Mouse (Mus musculus): ENCODE measurements around the gene Sdk2. TPM values are rescaled to one million over a fixed set of nuclear protein-coding genes. Genes with fewer than 3 reads are reported as not detected.

Gene Sdk2
- total and polyA plus RNA-seq, 3 experiments, result 0.13 TPM; not detected in 2

DNA sequence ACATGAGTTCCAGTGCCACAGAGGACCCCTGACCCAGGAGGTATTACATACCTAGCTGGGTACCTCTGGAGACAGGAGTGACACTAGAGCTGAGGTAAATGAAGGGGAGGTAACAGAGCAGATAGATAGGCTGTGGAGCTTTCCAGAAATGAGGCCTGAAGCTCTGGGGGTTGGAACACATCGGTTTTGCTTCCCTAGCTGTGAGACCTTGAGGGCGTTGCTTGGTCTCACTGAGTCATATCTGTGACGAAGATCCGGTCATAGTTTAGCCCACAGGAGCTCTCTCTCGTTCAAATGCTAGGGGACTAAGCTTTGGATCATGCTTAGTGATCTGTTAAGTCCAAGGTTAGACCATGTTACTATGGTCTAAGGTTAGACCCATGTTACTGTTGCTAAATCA lies 308.0 kb downstream of the Sdk2 start:
- no peaks in the 10 kb centered on the region for H3K27me3 ChIP-seq (ENCODE audit: control insufficient read depth in 1 of 2, insufficient read depth in 2 of 2, low read length in 2 of 2)
- H3K9ac ChIP-seq (ENCODE audit: control insufficient read depth, low read depth, low read length, poor library complexity, severe bottlenecking), result no peak overlapping the region
- H3K36me3 ChIP-seq (ENCODE audit: control insufficient read depth in 1 of 2, insufficient read depth in 2 of 2, low read length in 2 of 2), result peaks cover 0 to 3% of the 10 kb centered on the region in 2 experiments; a peak in 2 of 4 replicates
- DNase-seq (ENCODE audit: low read depth, low spot score), result no peak
- no peak overlapping the region for H3K27ac ChIP-seq (ENCODE audit: control insufficient read depth, low read depth, low read length)
- TF ChIP-seq KAT2A (conservative IDR thresholded peaks at IDR 0.05; ENCODE audit: low read depth, low read length), result no peak
- no peak for TF ChIP-seq POLR2AphosphoS5 (IDR thresholded peaks at IDR 0.05; ENCODE audit: borderline replicate concordance, low read depth, low read length)
- TF ChIP-seq ZMIZ1 (IDR thresholded peaks at IDR 0.05; ENCODE audit: low read depth, low read length), result no peak
- TF ChIP-seq ZC3H11A (IDR thresholded peaks at IDR 0.05; ENCODE audit: low read depth, low read length), result no peak
- no peak for TF ChIP-seq GABPA (IDR thresholded peaks at IDR 0.05; ENCODE audit: low read depth, low read length)
- TF ChIP-seq SIN3A (IDR thresholded peaks at IDR 0.05; ENCODE audit: low read length), result no peak
- TF ChIP-seq TBP (IDR thresholded peaks at IDR 0.05; ENCODE audit: low read depth, low read length), result no peak
- TF ChIP-seq CTCF (IDR thresholded peaks at IDR 0.05 in 2 of 3, conservative IDR thresholded peaks at IDR 0.05 in 1 of 3; ENCODE audit: control insufficient read depth in 1 of 3, insufficient read depth in 1 of 3, low read depth in 2 of 3, low read length in 3 of 3, poor library complexity in 1 of 3, severe bottlenecking in 1 of 3), result no peak
- no peak for TF ChIP-seq HCFC1 (IDR thresholded peaks at IDR 0.05; ENCODE audit: low read depth, low read length)
- no peak for TF ChIP-seq MAFK (IDR thresholded peaks at IDR 0.05; ENCODE audit: borderline replicate concordance, low read depth, low read length)
- no peak for TF ChIP-seq MXI1 (IDR thresholded peaks at IDR 0.05; ENCODE audit: low read depth, low read length)
- TF ChIP-seq ZKSCAN1 (IDR thresholded peaks at IDR 0.05; ENCODE audit: low read depth, low read length), result no peak
- TF ChIP-seq CHD1 (IDR thresholded peaks at IDR 0.05; ENCODE audit: low read depth, low read length), result no peak
- TF ChIP-seq RAD21 (IDR thresholded peaks at IDR 0.05; ENCODE audit: low read depth, low read length), result no peak
- TF ChIP-seq NRF1 (IDR thresholded peaks at IDR 0.05; ENCODE audit: insufficient read depth, low read depth, low read length, poor library complexity, severe bottlenecking), result no peak
- no peak overlapping the region for H3K4me3 ChIP-seq (ENCODE audit: control insufficient read depth in 1 of 2, insufficient read depth in 1 of 2, low read depth in 2 of 2, low read length in 2 of 2)
- no peaks in the 10 kb centered on the region for H3K9me3 ChIP-seq (replicated peaks; ENCODE audit: insufficient read depth, low read length)
- H3K4me1 ChIP-seq (ENCODE audit: control insufficient read depth in 1 of 2, insufficient read depth in 2 of 2, low read length in 2 of 2), result peaks cover 9 to 15% of the 10 kb centered on the region in 2 experiments
- H3K79me2 ChIP-seq (ENCODE audit: control insufficient read depth, insufficient read depth, low read length, poor library complexity), result no peaks in the 10 kb centered on the region

DNA sequence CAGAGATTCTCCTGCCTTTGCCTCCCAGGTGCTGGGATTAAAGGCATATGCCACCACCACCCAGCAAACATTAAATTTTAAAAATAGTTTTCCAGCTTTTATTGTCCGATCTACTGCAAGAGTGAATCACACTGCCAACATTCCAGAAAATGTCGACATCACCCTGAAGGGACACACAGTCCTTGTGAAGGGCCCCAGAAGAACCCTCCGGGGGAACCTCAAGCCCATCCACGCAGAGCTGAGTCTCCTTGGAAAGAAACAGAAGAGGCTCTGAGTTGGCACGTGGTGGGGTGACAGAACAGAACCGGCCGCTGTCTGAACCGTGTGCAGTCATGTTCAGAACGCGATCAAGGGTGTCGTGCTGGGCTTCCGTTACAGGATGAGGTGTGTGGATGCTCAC lies 310.3 kb downstream of the Sdk2 start:
- peaks cover 0 to 3% of the 10 kb centered on the region in 2 experiments; a peak in 2 of 4 replicates for H3K36me3 ChIP-seq (ENCODE audit: control insufficient read depth in 1 of 2, insufficient read depth in 2 of 2, low read length in 2 of 2)
- no peak for DNase-seq (ENCODE audit: low read depth, low spot score)
- H3K4me1 ChIP-seq (ENCODE audit: control insufficient read depth in 1 of 2, insufficient read depth in 2 of 2, low read length in 2 of 2), result no peaks in the 10 kb centered on the region
- no peak overlapping the region for H3K4me3 ChIP-seq (ENCODE audit: control insufficient read depth in 1 of 2, insufficient read depth in 1 of 2, low read depth in 2 of 2, low read length in 2 of 2)
- H3K9ac ChIP-seq (ENCODE audit: control insufficient read depth, low read depth, low read length, poor library complexity, severe bottlenecking), result no peak overlapping the region
- H3K27me3 ChIP-seq (ENCODE audit: control insufficient read depth in 1 of 2, insufficient read depth in 2 of 2, low read length in 2 of 2), result no peaks in the 10 kb centered on the region
- no peak overlapping the region for H3K27ac ChIP-seq (ENCODE audit: control insufficient read depth, low read depth, low read length)
- no peak for TF ChIP-seq GABPA (IDR thresholded peaks at IDR 0.05; ENCODE audit: low read depth, low read length)
- no peak for TF ChIP-seq E2F4 (IDR thresholded peaks at IDR 0.05; ENCODE audit: borderline replicate concordance, low read depth, low read length)
- no peak for TF ChIP-seq POLR2AphosphoS2 (IDR thresholded peaks at IDR 0.05; ENCODE audit: low read length)
- TF ChIP-seq CHD2 (IDR thresholded peaks at IDR 0.05; ENCODE audit: low read length), result no peak
- TF ChIP-seq NRF1 (IDR thresholded peaks at IDR 0.05; ENCODE audit: insufficient read depth, low read depth, low read length, poor library complexity, severe bottlenecking), result no peak
- no peak for TF ChIP-seq POLR2AphosphoS5 (IDR thresholded peaks at IDR 0.05; ENCODE audit: borderline replicate concordance, low read depth, low read length)
- no peak for TF ChIP-seq EP300 (IDR thresholded peaks at IDR 0.05; ENCODE audit: low read depth in 1 of 2, low read length in 2 of 2)
- no peak for TF ChIP-seq POLR2A (IDR thresholded peaks at IDR 0.05; ENCODE audit: control insufficient read depth in 1 of 2, insufficient read depth in 1 of 2, low read depth in 1 of 2, low read length in 2 of 2, poor library complexity in 1 of 2)
- TF ChIP-seq MAX (IDR thresholded peaks at IDR 0.05; ENCODE audit: low read length), result no peak
- TF ChIP-seq USF1 (IDR thresholded peaks at IDR 0.05; ENCODE audit: low read depth, low read length), result no peak
- no peak for TF ChIP-seq MAFK (IDR thresholded peaks at IDR 0.05; ENCODE audit: borderline replicate concordance, low read depth, low read length)
- no peak for TF ChIP-seq ETS1 (IDR thresholded peaks at IDR 0.05; ENCODE audit: low read depth, low read length)
- TF ChIP-seq TCF12 (IDR thresholded peaks at IDR 0.05; ENCODE audit: low read depth, low read length), result no peak
- TF ChIP-seq USF2 (IDR thresholded peaks at IDR 0.05; ENCODE audit: borderline replicate concordance in 1 of 2, insufficient read depth in 1 of 2, low read depth in 1 of 2, low read length in 2 of 2), result no peak
- no peak for TF ChIP-seq RCOR1 (IDR thresholded peaks at IDR 0.05; ENCODE audit: low read depth, low read length)
- TF ChIP-seq SIN3A (IDR thresholded peaks at IDR 0.05; ENCODE audit: low read length), result no peak
- no peak for TF ChIP-seq GATA1 (IDR thresholded peaks at IDR 0.05; ENCODE audit: low read depth, low read length)
- no peaks in the 10 kb centered on the region for H3K9me3 ChIP-seq (replicated peaks; ENCODE audit: insufficient read depth, low read length)
- peaks cover 4% of the 10 kb centered on the region; the same call in 1 of the 2 replicates for H3K79me2 ChIP-seq (ENCODE audit: control insufficient read depth, insufficient read depth, low read length, poor library complexity)
